Mouse (Mus musculus): Measurements from ENCODE around the gene Oser1. TPM values are rescaled to one million over a fixed set of nuclear protein-coding genes. Genes with fewer than 3 reads are reported as not detected.

Oser1 gene
- total and polyA plus RNA-seq, 3 experiments = 14.0 to 84.2 (median 42.5) TPM

DNA sequence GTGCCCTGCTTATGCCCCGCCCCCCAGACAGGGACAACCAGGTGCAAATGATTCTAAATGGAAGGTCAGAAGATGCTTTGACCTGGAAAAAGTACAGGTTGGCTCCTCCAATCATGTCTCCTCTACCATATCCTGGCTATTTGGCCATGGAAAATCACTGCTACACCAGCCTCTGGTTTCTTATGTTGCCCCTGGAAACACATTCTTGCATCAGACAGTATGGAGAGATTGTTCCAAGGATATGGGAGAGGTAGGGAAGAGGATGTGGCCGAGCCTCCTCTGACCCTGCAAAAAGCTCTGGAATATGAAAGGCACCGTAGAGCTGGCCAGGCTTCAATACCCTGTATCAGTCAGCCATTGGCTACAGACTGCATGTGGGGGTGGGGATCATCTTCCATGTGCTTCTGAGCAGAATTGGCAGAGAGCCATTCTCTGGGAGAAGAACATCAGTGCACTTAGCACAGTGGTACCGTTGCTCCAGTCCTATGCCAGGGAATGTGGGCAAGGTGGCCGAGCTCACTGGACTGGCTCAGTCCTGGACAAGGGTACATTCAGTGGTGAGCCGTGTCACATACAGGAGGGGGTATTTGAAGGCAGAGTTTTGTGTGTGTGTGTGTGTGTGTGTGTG lies 26.3 kb upstream of the Oser1 start:
- no peak overlapping the region for H3K4me3 ChIP-seq (ENCODE audit: low read depth, low read length)
- no peak for TF ChIP-seq POLR2AphosphoS5 (IDR thresholded peaks at IDR 0.05; ENCODE audit: insufficient replicate concordance, low read depth, low read length)
- no peak for TF ChIP-seq GATA2 (IDR thresholded peaks at IDR 0.05; ENCODE audit: borderline replicate concordance, low read depth, low read length)
- no peak for TF ChIP-seq GATA1 (IDR thresholded peaks at IDR 0.05; ENCODE audit: borderline replicate concordance, low read length)
- TF ChIP-seq TAL1 (conservative IDR thresholded peaks at IDR 0.05; ENCODE audit: low read depth, low read length) = no peak
- no peak for TF ChIP-seq CTCF (IDR thresholded peaks at IDR 0.05; ENCODE audit: low read depth, low read length)
- DNase-seq (ENCODE audit: low spot score) (no peak), ATAC-seq (ENCODE audit: extremely low read depth, insufficient number of reproducible peaks, low FRiP score, poor library complexity, severe bottlenecking) (no peak)
- no peaks in the 10 kb centered on the region for H3K4me1 ChIP-seq (ENCODE audit: insufficient read depth, low read depth, low read length)
- H3K9me3 ChIP-seq (replicated peaks) = no peaks in the 10 kb centered on the region
- H3K36me3 ChIP-seq (replicated peaks) = no peaks in the 10 kb centered on the region
- peaks cover 6% of the 10 kb centered on the region; the same call in 1 of the 2 replicates for H3K27me3 ChIP-seq (ENCODE audit: insufficient read depth, low read length)

DNA sequence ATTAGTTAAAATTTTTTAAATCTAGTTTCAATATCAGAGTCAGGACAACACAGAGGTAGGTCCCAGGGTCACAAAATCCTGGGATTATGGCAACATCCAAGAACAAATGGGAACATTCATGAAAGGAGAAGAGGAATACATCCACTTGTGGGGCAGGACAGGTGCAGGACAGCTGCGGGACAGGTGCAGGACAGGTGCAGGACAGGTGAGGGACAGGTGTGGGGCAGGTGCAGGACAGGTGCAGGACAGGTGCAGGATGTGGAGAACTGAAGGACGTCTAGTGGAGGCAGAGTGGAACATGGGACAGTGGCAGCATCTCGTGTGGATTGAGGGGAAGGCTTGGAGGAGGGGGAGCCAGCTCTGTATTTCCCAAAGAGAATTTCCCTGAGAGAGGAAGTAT lies 24.8 kb upstream of the Oser1 start:
- H3K4me1 ChIP-seq (ENCODE audit: insufficient read depth, low read depth, low read length) = no peaks in the 10 kb centered on the region
- DNase-seq (ENCODE audit: low spot score) (no peak), ATAC-seq (ENCODE audit: extremely low read depth, insufficient number of reproducible peaks, low FRiP score, poor library complexity, severe bottlenecking) (no peak)
- TF ChIP-seq GATA2 (IDR thresholded peaks at IDR 0.05; ENCODE audit: borderline replicate concordance, low read depth, low read length) = no peak
- TF ChIP-seq POLR2AphosphoS5 (IDR thresholded peaks at IDR 0.05; ENCODE audit: insufficient replicate concordance, low read depth, low read length) = no peak
- TF ChIP-seq GATA1 (IDR thresholded peaks at IDR 0.05; ENCODE audit: borderline replicate concordance, low read length) = no peak
- TF ChIP-seq TAL1 (conservative IDR thresholded peaks at IDR 0.05; ENCODE audit: low read depth, low read length) = no peak
- TF ChIP-seq CTCF (IDR thresholded peaks at IDR 0.05; ENCODE audit: low read depth, low read length) = no peak
- H3K27me3 ChIP-seq (ENCODE audit: insufficient read depth, low read length) = peaks cover 9% of the 10 kb centered on the region; the same call in 1 of the 2 replicates
- H3K4me3 ChIP-seq (ENCODE audit: low read depth, low read length) = no peak overlapping the region
- H3K36me3 ChIP-seq (replicated peaks) = no peaks in the 10 kb centered on the region
- no peaks in the 10 kb centered on the region for H3K9me3 ChIP-seq (replicated peaks)

DNA sequence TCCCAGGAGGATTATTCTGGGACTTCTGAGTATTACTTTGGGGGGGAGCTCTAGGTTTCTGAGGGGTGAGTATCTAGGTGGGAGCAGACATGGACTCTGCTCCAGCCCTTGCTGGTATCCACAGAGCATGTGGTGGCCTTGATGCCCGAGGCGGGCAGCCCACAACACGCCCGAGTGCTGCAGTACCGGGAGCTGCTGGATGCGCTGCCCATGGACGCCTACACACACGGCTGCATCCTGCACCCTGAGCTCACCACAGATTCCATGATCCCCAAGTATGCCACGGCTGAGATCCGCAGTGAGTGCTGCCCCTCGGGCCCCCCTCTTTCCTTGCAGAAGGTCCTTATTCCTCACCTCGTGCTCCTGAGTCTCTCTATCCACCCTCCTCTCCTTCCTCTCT lies 22.9 kb upstream of the Oser1 start:
- no peaks in the 10 kb centered on the region for H3K36me3 ChIP-seq (replicated peaks)
- no peaks in the 10 kb centered on the region for H3K9me3 ChIP-seq (replicated peaks)
- TF ChIP-seq CTCF (IDR thresholded peaks at IDR 0.05; ENCODE audit: low read depth, low read length) = no peak
- TF ChIP-seq GATA1 (IDR thresholded peaks at IDR 0.05; ENCODE audit: borderline replicate concordance, low read length) = no peak
- no peak for ATAC-seq (ENCODE audit: extremely low read depth, insufficient number of reproducible peaks, low FRiP score, poor library complexity, severe bottlenecking)
- no peak for DNase-seq (ENCODE audit: low spot score)
- H3K4me3 ChIP-seq (ENCODE audit: low read depth, low read length) = no peak overlapping the region
- peaks cover 18% of the 10 kb centered on the region for H3K27me3 ChIP-seq (ENCODE audit: insufficient read depth, low read length)
- H3K4me1 ChIP-seq (ENCODE audit: insufficient read depth, low read depth, low read length) = no peaks in the 10 kb centered on the region

DNA sequence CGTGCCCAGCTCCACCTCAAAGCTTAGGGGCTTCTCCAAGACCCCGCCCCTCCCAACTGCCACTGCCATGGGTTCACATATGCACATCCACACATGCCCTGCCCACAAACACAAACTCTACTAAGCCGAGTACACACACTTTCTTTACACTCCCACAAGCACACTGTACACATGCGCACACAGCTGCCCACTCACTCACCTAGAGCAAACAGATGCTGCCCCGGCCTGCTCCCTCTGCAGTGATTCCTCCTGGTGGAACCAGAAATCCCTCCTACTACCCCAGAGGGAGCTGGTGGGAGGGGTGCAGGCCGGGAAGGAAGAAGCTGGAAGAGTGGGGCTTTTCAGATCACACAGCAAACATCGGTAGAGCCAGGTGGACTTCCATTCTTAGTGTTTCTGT lies 19.5 kb upstream of the Oser1 start:
- no peak for ATAC-seq (ENCODE audit: extremely low read depth, insufficient number of reproducible peaks, low FRiP score, poor library complexity, severe bottlenecking)
- DNase-seq (ENCODE audit: low spot score) = no peak
- Histone ChIP-seq H3K36me3 (replicated peaks) (no peaks in the 10 kb centered on the region), H3K9me3 (replicated peaks) (no peaks in the 10 kb centered on the region), H3K4me3 (ENCODE audit: low read depth, low read length) (no peak overlapping the region), H3K27me3 (ENCODE audit: insufficient read depth, low read length) (peaks cover 18% of the 10 kb centered on the region), H3K4me1 (ENCODE audit: insufficient read depth, low read depth, low read length) (no peaks in the 10 kb centered on the region)
- TF ChIP-seq CTCF (IDR thresholded peaks at IDR 0.05; ENCODE audit: low read depth, low read length) = no peak
- no peak for TF ChIP-seq GATA1 (IDR thresholded peaks at IDR 0.05; ENCODE audit: borderline replicate concordance, low read length)

DNA sequence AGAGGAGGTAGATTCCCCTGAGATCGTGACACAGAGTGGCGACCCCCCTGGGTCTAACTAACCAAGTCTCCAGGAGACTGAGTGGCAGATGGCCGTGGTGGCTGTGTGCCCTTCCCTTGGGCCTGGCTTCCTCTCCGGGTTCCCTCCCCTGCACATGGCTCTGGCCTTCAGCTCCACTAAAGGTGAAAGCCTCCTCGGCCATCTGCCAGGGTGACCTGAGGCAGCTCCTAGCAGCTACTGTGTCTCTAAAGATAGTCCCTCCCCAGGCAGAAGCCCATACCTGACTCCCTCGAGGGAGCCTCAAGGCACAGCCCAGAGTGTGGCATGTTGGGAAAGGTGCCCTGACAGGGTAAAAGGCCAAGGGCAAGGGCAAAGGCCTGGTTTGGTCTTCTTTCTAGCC lies 19.0 kb upstream of the Oser1 start:
- H3K9me3 ChIP-seq (replicated peaks) = no peaks in the 10 kb centered on the region
- no peak overlapping the region for H3K4me3 ChIP-seq (ENCODE audit: low read depth, low read length)
- H3K36me3 ChIP-seq (replicated peaks) = no peaks in the 10 kb centered on the region
- TF ChIP-seq POLR2AphosphoS5 (IDR thresholded peaks at IDR 0.05; ENCODE audit: insufficient replicate concordance, low read depth, low read length) (no peak), GATA1 (IDR thresholded peaks at IDR 0.05; ENCODE audit: borderline replicate concordance, low read length) (no peak), TAL1 (conservative IDR thresholded peaks at IDR 0.05; ENCODE audit: low read depth, low read length) (no peak), GATA2 (IDR thresholded peaks at IDR 0.05; ENCODE audit: borderline replicate concordance, low read depth, low read length) (no peak), CTCF (IDR thresholded peaks at IDR 0.05; ENCODE audit: low read depth, low read length) (no peak)
- ATAC-seq (ENCODE audit: extremely low read depth, insufficient number of reproducible peaks, low FRiP score, poor library complexity, severe bottlenecking) = no peak
- no peak for DNase-seq (ENCODE audit: low spot score)
- no peaks in the 10 kb centered on the region for H3K4me1 ChIP-seq (ENCODE audit: insufficient read depth, low read depth, low read length)
- H3K27me3 ChIP-seq (ENCODE audit: insufficient read depth, low read length) = peaks cover 21% of the 10 kb centered on the region

DNA sequence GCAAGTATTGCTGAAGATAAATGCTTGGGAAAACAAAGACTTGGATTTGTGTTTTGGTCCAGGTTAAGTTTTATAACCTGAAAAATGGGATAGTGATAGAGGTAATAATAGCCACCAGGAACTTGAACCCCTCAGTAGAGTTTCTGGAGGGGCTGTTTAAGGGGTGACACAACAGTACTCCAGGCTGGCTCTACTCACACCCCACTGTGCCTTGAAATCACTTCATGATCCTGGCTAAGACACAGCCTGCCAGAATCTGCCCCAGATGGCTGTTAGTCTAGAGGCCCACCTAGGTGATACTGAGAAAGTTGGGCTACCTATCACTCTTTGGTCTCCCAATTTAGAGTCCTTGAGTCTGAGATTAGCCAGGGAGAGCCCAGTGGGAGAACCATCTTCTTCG lies 15.0 kb upstream of the Oser1 start:
- H3K27me3 ChIP-seq (ENCODE audit: insufficient read depth, low read length) = peaks cover 14% of the 10 kb centered on the region
- no peaks in the 10 kb centered on the region for H3K4me1 ChIP-seq (ENCODE audit: insufficient read depth, low read depth, low read length)
- TF ChIP-seq GATA2 (IDR thresholded peaks at IDR 0.05; ENCODE audit: borderline replicate concordance, low read depth, low read length) = no peak
- TF ChIP-seq TAL1 (conservative IDR thresholded peaks at IDR 0.05; ENCODE audit: low read depth, low read length) = no peak
- no peak for TF ChIP-seq GATA1 (IDR thresholded peaks at IDR 0.05; ENCODE audit: borderline replicate concordance, low read length)
- no peak for TF ChIP-seq CTCF (IDR thresholded peaks at IDR 0.05; ENCODE audit: low read depth, low read length)
- TF ChIP-seq POLR2AphosphoS5 (IDR thresholded peaks at IDR 0.05; ENCODE audit: insufficient replicate concordance, low read depth, low read length) = no peak
- no peaks in the 10 kb centered on the region for H3K36me3 ChIP-seq (replicated peaks)
- H3K4me3 ChIP-seq (ENCODE audit: low read depth, low read length) = no peak overlapping the region
- ATAC-seq (ENCODE audit: extremely low read depth, insufficient number of reproducible peaks, low FRiP score, poor library complexity, severe bottlenecking) (no peak), DNase-seq (ENCODE audit: low spot score) (no peak)
- H3K9me3 ChIP-seq (replicated peaks) = no peaks in the 10 kb centered on the region
